Mouse (Mus musculus) gastrocnemius, adult 8-10 months (tissue): ENCODE measurements around the gene Narfl. TPM values are rescaled to one million over a fixed set of nuclear protein-coding genes. Genes with fewer than 3 reads are reported as not detected.
A peak's percentile ranks its signal among the peaks of the same experiment; 100 is the strongest.

Experiments used
- DNase-seq, 2 experiments: peaks; one replicate each; pipeline ENCODE4 v3.0.0; 2022; ENCODE audit warnings: low spot score in 2 of 2
- total RNA-seq, 4 experiments: library from RNA; stranded (reverse); gene quantifications; 2 replicates each; pipeline ENCODE4 v1.2.4; 2022

Gene Narfl
- total RNA-seq, 4 experiments from 2014 or later = 24.4 to 29.6 (median 26.5) TPM

DNA sequence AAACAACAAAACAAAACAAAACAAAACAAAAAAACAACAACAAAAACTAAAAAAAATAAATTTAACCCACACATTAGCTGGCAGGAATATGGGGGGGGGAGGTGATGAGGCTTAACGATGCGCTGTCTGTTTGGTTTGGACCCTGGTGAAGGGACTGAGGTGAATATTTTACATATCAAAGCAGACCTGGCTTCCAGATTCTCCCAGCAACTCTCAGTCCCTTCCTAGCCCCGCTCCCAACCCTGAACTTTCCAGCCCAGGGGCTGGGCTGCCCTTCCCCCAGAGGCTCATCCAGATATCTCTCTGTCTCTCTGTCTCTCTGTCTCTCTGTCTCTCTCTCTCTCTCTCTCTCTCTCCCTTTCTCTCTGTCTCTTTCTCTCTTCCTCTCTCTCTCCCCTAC, 11.0 kb upstream of the Narfl start:
- DNase-seq = no peak

DNA sequence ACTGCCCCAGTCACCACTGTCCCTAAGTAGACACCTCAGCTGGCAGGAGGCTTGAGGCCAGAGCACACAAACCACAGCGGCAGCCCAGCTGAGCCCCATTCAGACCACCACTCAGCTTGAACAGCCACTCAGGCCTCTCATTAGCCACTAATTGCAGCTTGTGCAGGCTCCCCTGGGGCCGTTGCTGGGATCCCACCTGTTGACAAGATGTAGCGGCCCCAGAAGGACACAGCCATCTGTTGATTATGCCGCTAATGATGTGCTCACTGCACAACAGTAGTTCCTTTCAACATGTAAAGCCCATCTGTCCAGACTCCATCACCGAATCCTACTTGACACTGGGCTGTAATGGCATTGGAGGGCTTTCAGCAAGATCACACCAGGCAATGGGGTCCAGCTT, 7.7 kb upstream of the Narfl start:
- DNase-seq = no peak

DNA sequence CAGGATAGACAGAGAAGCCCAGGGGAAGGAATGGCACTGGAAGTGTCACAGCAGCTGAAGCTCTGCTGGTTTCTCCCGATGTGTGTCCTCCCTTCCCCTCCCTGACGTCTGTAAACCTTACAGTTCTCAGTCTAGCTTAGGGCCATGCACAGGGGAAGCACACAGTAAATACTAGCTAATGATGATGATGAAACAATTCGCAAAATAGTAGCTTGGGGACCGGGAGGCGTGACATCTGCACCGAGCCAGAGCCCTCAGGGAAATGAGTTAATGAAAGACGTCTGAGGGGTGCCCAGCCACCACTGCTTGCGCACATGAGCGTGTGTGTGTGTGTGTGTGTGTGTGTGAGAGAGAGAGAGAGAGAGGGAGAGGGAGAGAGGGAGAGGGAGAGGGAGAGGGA, 4.2 kb upstream of the Narfl start:
- no peak for DNase-seq

DNA sequence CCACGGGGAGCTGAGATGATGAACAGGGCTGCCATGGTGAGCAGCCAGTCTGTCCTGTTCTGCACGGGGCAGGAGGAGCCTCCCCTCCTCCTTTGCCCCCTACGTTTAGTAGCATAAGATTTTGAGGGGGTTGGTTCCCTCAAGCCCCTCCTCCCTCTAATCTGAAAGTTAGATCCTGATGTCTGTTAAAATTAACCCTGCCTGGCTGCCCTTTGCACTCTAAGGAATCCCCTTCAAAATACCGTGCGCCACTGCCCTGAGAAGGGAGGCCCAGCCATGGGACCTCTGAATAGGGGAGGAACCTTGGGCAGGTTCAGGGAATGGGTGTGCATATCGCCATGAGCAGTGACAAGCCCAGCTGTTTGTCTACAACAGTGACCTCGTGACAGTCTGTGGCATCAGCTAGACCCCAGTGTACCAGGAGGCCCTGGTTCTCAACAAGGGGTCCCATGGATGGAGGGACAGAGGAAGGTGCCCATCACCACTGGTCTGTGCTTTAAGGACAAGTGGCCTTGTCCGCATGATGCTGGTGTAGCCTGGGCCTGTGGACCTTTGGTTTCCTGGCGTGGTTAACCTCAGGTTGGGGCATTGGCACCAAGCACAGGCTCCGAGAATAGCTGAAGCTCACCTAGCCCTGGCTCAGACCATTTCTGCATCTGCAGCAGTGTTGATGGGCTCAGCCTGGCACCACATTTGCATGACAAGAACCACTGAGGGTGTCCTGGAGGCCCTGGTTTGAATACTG, 1.9 kb downstream of the Narfl start:
- DNase-seq = no peak

DNA sequence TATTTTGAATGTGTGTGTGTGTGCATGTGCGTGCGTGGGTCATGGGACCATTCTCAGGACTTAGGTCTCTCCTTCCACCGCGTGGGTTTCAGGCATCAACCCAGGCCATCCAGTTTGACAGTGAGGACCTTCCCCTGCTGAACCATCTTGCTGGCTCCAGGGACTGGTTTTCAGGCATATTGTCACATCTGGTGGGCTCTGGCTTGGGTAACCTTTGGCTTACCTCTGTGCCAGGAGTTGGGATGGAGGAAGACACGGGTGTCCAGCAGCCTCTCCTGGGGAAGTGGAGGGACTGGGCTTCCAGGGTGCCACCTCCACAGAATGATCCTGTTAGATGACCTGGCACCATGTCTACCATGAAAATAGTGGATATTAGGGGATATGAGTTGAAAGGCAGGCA, 4.4 kb downstream of the Narfl start:
- DNase-seq = no peak

DNA sequence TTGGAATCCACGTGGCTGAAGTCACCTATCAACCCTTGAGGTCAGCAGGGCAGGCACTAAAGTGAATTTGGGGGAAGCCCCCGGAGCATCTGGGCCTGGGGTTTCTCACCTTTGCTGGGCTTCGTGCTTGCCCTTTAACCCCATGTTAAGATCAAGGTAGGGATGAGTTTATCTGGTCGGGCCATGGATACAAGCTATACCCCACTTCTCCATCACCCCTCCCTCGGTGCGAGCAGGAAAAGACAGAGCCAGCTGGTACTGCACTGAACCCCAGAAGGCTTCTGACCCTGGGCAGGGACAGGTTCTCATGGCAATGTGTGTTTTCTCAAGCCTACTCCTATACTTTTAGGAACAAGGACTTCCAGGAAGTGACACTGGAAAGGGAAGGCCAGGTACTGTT, 7.8 kb downstream of the Narfl start:
- DNase-seq = no peak

DNA sequence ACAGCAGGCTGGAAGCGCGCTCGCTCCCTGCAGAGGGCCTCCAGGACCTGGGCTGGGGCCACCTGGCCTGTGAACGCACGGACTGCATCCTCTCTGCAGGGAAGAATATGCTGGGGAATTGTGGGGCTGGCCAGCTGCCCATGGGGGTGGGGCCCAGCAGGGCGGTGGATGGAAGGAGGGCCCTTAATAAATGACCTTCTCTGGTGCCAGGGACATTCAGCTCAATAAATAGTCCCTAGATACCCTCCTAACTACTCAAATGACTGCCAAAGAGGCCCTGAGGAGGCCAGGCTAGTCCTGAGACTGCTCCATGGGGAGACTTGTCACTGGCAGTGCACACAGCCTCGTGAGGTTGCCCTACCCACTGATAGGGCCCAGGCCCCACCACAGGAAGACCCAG, 9.5 kb downstream of the Narfl start:
- no peak for DNase-seq

DNA sequence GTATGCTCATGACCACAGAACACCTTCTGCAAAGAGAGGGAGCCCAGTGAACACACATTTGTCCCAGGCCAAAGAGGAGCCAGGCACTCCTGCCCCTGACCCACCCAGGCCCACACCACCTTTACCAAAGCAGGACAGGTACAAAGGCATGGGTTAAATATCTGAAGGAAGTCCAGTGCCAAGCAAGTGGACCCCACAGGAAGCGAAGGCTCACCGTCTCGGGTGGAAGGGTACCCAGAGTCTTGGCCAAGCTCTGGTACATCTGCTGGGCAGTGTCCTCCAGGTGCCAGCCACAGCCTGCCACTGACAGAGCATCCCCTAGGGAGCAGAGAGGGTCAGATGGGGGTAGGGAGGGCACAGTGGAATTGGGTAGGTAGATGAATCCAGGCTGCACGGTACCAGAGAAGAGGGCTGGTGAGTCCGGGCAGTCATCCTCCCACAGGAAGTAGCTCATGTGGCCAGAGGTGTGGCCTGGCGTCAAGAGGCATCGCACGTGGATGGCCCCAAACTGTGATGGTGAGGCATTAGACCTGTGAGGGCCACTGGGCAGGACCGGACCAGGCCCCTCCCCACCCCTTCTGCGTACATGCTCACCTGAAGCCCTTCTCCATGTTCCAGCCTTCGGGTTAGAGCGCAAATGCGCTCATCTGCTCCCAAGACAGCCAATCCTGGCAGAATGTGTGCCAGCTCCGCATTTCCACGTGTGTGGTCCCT, 10.4 kb downstream of the Narfl start:
- no peak for DNase-seq

DNA sequence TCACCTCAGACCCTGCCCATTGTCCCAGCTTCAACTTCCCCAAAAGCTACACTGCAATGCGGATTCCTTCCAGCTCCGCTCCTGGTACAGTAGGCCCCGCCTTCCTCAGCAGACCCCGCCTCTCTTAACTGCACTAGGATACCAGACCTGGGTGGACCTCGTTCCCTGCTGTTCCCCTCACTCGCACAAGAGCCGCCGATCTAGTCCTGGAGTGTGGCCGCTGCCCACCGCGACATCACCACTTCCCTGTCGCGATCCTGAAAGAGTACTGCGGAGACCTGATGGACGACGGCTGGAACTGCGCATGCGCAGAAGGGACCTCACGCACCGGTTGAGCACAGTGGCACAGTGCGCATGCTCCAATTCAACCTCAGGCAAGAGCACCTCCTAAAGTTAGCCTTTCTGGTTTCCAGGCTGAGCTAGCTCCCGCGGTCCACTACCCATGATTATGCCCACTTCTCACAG, 11.7 kb downstream of the Narfl start, which contains the start of gene Haghl:
TSS of gene Haghl (minus strand) at position 393 of the 465 bp plus-strand sequence.
- DNase-seq = peak; percentile 90 to 95

DNA sequence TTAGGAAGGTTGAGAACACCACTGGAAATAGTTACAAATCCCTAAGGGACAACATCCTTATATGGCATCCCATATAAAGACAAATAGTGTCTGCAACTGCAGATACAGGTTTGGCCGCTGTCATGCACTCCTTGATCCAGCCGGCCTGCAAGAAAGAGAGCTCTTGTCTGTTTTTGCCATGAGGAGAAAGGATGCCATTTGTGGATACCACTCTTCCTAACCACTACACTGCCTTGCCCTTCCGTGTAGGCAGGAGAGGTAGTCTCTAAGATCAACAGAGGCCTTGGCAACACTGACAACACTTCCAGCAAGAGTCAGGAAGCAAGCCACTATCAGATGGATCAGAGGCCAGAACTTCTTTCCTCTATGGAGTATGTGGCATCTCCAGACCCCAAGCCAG, 12.7 kb downstream of the Narfl start, which contains the start of gene Ccdc78:
TSS of gene Ccdc78 (plus strand) at position 301 of the 400 bp plus-strand sequence.
- no peak for DNase-seq

DNA sequence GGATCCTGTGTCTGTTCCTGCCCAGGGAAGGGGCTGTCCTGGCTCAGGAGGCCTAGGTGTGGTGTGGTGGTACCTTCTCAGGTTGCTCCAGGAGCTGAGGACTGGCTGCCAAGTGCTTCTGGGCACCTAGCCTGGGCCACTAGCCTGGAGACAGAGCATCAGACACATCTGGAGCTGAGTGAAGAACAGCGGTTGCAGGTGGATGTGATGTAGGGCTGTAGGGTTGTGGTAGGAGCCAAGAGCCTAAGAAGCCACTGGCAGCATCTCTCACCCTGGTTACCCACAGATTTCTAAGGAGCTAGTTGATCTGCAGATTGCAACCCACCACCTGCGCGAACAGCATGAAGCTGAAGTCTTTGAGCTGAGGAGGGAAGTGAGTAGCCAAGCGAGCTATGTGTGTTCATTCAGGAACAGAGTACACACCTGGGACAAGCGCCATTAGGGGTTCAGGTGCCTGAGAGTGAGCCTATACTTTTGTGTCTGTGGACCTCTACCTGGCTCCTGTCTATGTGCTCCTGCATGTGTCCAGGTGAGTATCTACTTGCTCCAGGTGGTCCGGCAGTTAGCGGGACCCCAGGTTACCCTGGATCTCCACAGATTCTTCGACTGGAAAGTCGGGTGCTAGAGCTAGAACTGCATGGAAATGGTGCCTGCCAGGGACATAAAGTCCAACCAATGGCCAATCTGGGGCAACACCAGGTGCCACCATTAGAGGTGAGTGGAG, 13.4 kb downstream of the Narfl start:
- no peak for DNase-seq

DNA sequence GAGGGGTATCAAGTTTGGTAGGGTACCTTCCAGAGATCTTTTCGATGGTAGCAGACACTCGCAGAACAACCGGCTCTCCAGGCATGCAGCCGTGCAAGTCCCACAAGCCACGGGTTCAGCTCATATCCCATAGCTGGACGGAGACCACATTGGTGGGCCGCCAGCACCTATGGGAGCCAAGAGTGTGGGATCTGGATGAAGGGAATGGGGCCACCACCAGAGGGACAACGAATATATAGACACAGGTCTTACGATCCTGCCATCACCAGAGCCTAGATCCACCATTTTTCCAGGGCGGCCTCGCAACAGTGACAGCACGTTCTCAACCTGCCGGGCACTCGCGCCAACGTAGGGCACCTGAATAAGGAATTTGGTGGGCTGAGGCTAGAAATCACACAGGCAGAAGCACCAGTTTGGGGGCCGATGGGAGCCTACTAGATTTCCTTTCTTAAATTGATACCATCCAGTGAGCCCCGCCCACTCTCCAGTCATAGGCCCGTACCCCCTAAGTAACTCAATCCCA, 17.8 kb downstream of the Narfl start:
- DNase-seq = no peak

DNA sequence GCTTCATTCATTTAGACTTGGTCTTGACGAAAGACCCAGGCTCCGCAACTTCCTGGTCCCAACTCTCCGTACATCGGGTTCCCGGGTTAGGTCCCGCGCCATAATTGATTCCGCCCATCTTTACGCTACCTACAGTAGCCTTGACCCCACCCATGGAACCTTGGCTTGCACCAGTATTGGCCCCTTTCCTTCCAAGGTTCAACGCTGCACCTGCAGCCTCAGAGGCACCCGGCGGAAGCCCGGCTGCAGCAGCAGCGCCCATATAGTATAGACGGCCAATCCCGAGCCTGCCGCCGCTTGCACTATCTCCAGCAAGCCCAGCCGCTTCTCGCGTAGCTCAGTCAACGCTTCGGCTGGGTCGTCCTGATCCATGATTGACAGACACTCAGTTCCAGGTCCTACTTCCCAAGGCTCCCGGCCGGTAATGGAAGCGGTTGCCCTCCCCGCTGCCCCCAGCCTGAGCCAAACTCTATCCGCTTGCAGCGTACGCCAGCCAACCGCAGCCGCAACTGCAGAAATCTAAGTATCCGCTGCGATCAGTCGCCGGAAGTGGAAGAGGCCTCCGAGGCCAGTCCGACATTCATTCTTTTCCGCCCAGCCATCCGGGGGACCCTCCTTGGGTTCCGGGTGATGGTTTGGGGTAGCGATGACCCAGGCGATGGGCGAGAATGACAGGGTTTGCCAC, 18.4 kb downstream of the Narfl start:
- DNase-seq = peak; percentile 73 to 76

DNA sequence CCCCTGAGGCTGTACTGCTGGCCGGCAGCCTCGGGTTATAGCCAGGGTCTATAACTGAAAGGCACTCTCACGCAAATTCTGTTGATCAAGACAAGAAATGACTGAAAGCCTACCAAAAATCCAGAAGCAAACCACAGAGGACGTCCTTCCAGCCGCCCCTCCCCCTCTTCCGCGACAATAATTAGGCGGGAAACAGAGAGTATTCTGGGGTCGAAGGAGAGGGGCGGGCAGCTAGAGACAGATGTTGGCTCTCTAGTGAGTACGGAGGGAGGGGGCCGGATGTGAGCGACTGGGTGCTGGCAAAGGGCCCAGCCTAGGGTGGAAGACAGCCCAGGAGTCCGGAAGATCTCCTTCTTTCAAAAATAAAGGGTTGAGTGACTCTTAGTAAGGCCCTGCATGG, 19.0 kb downstream of the Narfl start, which contains the start of gene Fam173a:
TSS of gene Fam173a (minus strand) at position 287 of the 400 bp plus-strand sequence.
- DNase-seq = peak; percentile 37 to 65

DNA sequence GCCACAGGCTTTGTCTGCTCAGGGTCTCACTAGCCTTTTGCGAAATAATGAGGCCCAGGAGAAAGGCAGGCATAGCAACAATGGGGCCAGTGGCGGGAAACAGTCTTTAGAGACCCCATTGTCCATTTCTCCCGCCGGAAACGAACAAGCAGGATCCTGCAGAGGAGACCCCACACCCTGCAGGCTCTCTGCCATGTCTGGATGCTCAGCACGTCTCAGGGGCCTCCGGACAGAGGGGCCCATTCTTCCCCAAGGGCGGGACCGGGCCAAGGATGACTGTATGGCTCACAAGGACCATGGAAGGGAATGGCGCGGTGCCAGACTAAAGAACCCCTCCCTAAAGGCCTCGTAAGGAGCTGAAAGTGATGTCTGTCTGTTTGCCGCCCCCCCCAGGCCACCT, 20.6 kb downstream of the Narfl start:
- no peak for DNase-seq

DNA sequence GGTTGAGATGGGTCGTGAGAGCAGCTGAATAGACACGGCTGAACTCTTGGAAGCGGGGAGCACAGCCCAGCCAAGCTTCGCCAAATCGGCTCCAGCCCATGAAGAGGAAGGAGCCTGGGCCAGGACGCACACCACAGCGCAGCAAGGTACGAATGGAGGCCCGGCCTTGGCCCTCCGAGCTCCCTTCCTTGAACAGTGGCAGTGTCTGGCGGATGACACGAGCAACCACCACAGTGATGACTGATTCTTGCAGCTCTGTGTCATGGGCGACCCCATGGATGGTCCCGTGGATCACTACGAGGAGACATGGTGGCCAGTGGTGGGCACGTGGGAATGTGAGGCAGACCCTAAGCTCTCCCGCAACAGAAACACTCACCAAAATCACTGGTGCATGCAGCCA, 21.4 kb downstream of the Narfl start:
- DNase-seq = no peak

DNA sequence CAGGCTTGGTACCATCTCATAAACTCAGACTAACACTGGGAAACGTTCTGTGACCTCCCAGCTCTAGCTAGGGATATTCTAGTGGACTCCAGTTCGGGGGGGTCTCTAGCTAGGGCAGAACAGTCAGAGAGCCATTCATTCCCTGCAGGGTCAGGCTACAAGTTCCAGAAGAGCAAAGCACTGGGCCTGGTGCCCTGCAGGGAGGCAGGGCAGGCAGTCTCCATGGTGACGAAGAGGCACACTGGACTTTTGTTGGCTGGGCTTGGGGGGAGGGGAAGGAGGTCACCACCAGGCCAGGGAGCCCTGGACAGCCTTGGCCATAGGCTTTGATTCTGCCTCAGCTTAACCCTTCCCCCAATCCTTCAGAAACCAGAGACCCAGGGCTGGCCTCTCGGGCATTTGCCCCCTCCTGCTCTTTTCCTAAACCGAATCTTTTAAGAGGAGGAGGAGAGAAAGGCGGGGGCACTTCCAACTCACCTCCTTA, 22.1 kb downstream of the Narfl start, which contains the start of gene AC134908.4:
TSS of gene AC134908.4 (minus strand) at position 51 of the 484 bp plus-strand sequence.
- no peak for DNase-seq

DNA sequence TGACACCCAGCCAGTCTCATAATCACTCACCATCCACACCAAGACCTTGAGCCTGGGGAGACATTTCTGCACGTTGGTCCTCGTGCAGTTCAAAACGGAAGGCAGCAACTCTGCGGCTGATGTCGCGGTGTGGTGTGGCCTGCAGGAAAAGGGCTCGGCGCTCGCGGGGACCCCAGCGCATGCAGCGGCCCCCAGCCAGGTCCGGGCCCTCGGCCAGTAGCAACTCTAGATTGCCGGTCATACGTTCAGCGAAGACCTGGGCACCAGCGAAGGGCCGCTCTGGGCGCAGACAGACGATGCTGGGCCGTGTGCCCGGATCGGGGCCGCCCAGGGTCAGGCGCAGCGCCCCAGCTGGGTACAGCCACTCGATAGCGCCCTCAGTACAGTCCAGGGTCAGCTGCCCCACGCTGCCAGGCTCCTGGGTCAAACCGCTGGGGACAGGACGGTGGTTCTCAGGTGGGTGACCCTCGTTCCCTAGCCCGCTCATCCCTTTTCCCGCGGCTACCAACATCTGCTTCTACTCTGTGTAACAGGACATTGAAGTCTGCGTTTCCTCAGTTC, 22.7 kb downstream of the Narfl start:
- DNase-seq = peak; percentile 57 to 69

DNA sequence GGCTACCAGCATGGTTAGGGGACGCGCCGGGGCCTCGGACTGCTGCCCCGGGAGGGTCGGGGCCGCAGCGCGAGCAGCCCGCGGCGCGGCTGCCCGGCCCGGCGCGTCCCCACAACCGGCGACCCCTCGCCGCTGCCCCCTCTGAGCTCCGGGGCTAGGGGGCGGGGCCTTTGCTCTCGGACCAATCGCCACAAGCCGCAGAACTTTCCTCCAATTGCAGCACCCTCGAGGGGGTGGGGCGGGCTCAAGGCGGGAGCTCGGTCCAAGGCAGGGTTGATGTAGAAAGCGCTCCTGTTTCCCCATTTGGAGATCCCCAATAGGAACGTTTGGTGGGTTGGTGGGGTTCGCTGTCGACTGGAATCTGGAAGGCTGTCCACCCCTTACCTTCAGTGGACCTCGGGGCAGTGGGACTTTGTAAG, 23.4 kb downstream of the Narfl start, which contains the start of gene Metrn:
TSS of gene Metrn (minus strand) at position 186 of the 419 bp plus-strand sequence.
- peak; percentile 78 to 80 for DNase-seq

DNA sequence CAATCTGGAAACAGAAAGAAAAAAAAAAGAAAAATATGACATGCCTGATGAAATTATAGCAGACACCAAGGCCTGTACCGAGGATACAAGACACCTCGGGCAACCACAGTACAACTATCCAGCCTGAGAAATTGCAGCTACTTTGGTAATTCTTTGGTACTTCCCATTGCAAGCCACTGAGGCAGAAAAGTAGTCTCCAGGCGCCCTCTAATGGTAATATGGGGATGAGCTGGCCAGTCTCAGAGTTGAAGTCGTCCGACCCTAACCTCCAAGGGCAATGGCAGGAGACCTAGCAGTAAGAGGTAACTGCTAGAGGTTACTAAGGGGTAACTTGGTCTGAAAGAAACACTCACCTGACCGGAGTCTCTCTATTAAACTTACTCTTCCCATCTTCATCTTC, 27.5 kb downstream of the Narfl start:
- no peak for DNase-seq
